Mouse (Mus musculus) cortical plate, adult 2 months (tissue): ENCODE data around the gene Astl. TPM values are rescaled to one million over a fixed set of nuclear protein-coding genes. Genes with fewer than 3 reads are reported as not detected.

Experiments
- H3K27ac ChIP-seq: fragments of 200-500 bp; 2 replicates; pipeline ENCODE4 v1.5.1; 2012; ENCODE audit warnings: low read length, control low read depth, inconsistent platforms; ENCODE audit not compliant: insufficient read depth
- H3K4me1 ChIP-seq: fragments of 200-500 bp; 2 replicates; pipeline ENCODE4 v1.6.1; 2011; ENCODE audit warnings: low read length; ENCODE audit not compliant: control insufficient read depth, insufficient read depth
- H3K4me3 ChIP-seq: fragments of 200-500 bp; 2 replicates; pipeline ENCODE4 v1.5.1; 2011; ENCODE audit warnings: mild to moderate bottlenecking, low read length, control low read depth; ENCODE audit not compliant: insufficient read depth
- CTCF ChIP-seq: fragments of 200-500 bp; IDR thresholded peaks from 2 replicates; pipeline ENCODE4 v1.5.1; 2011; ENCODE audit warnings: mild to moderate bottlenecking, control low read depth, low read length; ENCODE audit not compliant: insufficient read depth; ENCODE audit errors: extremely low read depth
- POLR2A ChIP-seq: fragments of 200-500 bp; IDR thresholded peaks from 2 replicates; pipeline ENCODE4 v1.6.1; 2011; ENCODE audit warnings: mild to moderate bottlenecking, low read length, control low read depth; ENCODE audit not compliant: insufficient read depth; ENCODE audit errors: extremely low read depth
- polyA plus RNA-seq: library from polyadenylated mRNA; depleted of rRNA; stranded (reverse); fragments of >200 nt; gene quantifications from 2 replicates; pipeline ENCODE4 v1.2.3, GENCODE M21; 2012

Gene Astl
- polyA plus RNA-seq, 1 experiment, result not detected

DNA sequence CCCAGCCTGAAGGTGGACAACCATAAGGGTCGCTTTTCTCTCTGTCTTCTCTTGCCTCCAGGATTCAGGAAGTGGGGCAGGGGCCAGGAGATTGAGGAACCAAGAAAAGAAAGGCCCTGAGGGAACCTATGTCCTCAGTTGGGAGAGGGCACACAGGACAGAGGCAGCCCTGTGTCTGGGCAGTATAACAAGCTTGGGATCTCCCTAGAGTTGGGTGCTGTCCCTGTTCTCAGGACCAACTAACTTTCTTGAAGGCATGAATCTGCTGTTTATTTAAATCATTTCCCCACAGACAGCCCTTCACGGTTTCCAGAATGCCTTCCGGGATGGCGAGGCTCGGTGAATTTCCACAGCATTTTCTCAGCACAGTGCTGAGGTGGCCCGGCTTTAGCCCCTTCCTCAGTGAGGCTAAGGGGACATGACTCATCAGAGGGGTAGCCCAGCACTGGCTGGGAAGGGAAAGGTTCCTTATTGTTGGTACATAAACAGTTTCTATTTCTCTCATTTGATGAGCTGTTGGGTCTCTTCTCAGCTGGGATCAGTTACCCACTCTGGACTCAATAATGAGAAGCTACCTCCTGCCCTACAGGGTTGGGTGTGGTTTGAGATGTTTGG is 15.7 kb upstream of the Astl start:
- Histone ChIP-seq H3K4me1 (no peaks in the 10 kb centered on the region), H3K4me3 (no peak overlapping the region), H3K27ac (no peak overlapping the region)
- no peak for TF ChIP-seq CTCF
- TF ChIP-seq POLR2A, result no peak

DNA sequence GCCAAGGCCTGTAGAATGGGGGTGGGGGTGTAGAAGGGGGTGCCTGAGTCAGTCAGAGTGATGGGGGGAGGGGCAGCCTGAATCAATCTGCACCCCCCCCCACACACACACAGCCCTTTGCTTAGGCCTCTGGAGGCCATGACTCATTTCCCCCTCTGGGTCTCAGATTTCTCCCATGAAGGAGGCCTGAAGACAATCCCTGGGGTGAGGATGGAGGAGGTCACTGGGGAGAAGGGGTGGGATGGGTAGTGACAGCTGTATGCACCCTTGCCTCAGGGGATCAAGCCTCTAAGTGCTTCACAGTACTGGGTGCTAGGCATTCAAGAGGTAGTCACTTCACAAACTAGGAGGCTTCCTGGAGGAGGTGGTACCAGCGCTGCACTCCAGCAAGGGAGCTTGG is 14.8 kb upstream of the Astl start:
- no peak overlapping the region for H3K4me3 ChIP-seq

DNA sequence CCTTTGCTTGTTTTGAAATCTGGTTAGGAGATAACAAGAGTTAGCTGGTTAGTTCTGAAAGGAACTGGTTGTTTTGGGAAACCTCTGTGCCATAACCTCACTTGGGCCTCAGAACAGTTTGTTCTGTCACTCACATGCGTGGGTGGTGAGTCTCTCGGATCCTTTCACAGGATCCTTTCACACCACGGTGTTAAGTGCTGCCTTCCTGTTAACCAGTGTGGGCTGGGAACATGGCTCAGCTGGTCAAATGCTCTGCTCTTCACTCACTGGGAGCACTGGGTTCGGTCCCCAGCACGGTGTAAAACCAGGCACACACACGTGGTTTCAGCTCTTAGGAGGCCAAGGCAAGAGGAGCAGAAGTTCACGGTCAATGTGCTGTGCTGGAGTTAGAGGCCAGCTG is 14.0 kb upstream of the Astl start:
- TF ChIP-seq CTCF, result no peak
- TF ChIP-seq POLR2A, result no peak
- H3K27ac ChIP-seq, result no peak overlapping the region
- H3K4me3 ChIP-seq, result no peak overlapping the region
- H3K4me1 ChIP-seq, result no peaks in the 10 kb centered on the region

More for the DNA sequence above, 14.8 kb upstream of the Astl start:
- H3K4me1 ChIP-seq, result no peaks in the 10 kb centered on the region
- TF ChIP-seq CTCF (no peak), POLR2A (no peak)
- H3K27ac ChIP-seq, result no peak overlapping the region

DNA sequence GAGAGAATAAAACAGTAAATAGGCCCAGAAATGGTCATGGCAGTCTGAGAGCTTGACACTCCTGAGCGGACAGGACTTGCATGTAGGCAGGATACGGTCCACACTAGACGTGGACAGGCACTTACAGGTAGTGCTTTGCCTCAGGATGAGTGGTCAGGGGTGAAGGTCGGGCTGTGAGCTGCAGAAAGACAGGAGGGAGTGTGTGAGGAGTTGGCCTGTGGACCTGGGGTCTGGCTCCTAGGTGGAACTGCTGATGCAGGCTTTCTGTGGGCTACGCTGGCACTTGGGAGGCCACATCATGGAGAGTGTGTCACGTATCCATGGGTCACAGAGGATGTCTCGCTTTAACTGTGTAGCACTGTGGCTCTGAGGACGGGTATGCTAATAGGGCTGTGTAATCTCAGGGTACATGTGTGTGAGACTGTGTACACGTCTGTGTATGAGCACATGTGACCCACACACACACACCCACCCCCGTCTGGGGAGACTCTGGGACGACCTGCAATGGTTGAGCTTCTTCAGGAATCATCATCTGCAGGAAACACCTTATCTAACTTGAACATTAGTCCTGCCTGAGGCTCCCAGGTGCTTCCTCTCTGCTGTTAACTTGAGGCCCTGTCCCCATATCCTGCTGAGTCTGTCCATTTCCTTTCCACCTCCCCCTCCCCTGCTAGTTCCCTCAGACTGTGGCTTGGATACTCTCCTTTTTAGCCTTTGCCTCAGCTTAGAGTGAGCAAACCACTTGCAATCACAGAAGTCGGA is 10.2 kb upstream of the Astl start:
- no peak for TF ChIP-seq POLR2A
- TF ChIP-seq CTCF, result no peak
- Histone ChIP-seq H3K27ac (no peak overlapping the region), H3K4me3 (no peak overlapping the region), H3K4me1 (no peaks in the 10 kb centered on the region)

DNA sequence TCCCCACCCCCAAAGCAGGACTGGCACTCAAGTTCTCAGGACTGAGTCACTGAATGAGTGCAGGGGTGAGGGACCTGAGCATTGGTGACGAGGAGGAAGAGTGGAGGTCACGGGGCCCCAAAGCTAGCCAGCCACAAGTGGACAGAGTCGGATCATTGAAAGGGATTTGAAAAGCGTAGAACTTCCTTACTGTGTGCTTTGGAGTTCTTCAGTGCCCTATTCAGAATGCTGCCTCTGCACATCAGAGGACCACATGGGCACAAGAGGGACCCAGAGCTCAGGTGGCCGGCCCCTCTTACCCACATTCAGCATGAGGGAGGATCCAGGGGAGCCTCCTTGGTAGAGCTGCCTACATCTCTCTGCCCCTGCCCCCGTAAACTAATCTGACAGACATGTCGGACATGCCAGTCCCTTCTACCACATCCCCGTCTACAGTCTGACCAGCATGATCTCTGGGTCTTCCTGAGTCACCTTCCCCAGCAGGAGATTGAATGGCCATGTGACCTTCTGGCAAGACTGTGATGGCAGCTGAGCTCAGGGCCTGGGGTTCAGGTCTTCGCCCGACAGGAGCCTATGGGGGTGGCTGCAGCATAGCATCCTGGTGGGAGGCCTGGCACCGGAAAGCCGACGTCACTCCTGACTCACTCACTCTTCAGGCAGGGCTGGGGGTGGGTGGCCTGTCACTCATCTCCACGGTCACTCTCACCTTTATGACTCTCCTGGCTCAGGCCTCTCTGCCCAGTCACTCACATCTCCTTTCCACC is 5.5 kb upstream of the Astl start:
- Histone ChIP-seq H3K27ac (no peak overlapping the region), H3K4me1 (no peaks in the 10 kb centered on the region), H3K4me3 (no peak overlapping the region)
- TF ChIP-seq POLR2A (no peak), CTCF (no peak)

DNA sequence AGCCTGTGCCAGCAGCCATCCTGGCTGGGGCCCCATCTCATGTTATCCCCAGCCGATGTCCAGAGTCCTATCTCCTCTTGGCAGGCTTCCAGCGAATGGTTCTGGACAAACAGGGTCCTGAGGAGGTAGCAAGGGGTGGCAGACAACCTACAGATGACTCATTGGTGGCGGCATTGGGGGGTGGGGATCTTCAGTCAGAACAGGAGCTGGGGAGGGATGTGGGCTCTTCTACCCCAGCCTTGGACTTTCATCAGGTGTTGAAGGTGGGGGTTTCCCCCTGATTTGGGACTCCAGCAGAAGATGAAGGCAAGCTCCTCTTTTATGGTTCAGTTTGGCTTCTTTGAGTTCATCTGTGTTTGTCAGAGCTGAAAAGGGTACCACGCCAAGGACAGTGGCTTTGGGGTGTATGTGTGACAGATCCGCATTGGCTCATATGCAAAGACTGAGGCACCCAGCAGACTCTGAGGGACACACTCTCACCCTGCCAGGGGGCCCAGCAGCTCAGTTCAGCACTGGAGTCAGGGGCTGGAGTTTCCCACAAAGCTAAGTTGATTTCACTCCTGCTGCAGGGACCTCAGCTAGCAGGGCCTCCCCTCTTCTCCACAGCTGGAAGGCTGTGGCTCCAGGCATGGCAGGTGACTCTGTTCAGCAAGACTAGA is 4.4 kb upstream of the Astl start:
- H3K27ac ChIP-seq, result no peak overlapping the region
- TF ChIP-seq POLR2A (no peak), CTCF (no peak)

DNA sequence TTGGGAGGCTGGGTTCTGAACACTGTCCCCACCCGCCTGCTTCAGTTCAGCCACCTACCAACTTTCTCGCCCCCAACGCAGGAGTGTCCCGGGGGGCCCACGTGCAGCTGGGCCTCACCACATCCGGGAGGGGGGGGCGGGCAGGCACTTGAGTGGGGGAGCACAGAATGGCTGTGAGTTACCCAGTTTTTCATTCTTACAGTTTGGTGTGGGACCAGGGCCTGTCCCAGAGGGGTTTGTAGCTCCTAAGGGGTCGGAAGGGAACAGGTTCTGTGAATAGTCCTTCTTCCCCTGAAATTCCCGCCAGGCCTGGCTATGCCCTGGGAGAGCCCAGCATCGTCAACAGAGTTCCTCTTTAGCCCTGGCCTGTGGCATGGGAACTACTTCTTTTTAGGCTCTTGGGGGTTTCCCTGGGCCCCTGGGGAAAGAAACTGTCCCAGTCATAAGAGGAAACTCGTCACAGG is 3.3 kb upstream of the Astl start:
- Histone ChIP-seq H3K27ac (no peak overlapping the region), H3K4me3 (no peak overlapping the region), H3K4me1 (no peaks in the 10 kb centered on the region)
- TF ChIP-seq CTCF (no peak), POLR2A (no peak)

More for the DNA sequence above, 4.4 kb upstream of the Astl start:
- H3K4me3 ChIP-seq, result no peak overlapping the region
- H3K4me1 ChIP-seq, result no peaks in the 10 kb centered on the region

DNA sequence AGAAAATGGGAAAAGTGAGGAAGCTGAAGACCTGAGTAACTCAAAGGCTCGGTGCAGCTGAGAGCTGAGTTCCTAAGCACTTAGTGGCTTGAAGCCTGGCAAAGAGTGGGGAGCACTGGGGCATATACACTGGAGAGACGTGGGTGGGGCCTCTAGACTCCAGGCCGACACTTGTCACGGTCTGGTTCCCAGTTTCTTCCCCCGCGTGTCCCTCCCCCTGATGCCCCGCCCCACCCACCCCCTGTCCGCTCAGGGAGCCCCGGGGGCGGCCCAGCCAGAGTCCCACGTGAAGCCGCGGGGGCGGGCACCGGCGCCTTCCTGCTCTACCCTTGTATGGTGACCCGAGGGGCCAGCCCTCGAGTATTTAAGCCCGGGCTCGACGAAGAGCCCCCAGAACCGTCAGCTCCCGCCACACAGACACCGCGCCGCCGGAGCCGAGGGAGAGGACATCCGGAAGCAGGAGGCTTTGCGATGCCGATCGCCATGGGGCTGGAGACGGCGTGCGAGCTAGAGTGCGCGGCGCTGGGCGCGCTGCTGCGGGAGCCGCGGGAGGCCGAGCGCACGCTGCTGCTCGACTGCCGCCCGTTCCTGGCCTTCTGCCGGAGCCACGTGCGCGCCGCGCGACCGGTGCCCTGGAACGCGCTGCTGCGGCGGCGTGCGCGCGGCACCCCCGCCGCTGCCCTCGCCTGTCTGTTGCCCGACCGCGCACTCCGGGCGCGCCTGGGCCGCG is 2.5 kb upstream of the Astl start, which contains the start of gene Dusp2:
Gene Dusp2 (plus strand): TSS at position 393 of the 730 bp plus-strand sequence.
- no peak within 1 kb of the TSS for H3K27ac ChIP-seq
- TF ChIP-seq POLR2A, result no peak
- no peak for TF ChIP-seq CTCF
- H3K4me1 ChIP-seq, result no peaks in the 10 kb centered on the region
- peak within 1 kb of the TSS; percentile 32 for H3K4me3 ChIP-seq

DNA sequence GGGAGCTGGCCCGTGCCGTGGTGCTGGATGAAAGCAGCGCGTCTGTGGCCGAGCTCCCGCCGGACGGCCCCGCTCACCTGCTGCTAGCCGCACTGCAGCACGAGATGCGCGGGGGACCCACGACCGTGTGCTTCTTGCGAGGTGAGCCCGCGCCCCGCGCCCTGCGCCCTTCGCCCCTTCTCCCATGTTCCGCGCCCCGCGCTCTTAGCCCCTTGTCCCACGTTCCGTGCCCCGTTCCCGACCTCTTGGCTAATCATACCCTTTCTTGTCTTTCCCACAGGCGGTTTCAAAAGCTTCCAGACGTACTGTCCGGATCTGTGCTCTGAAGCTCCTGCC is 2.0 kb upstream of the Astl start:
- peak overlapping the region; percentile 32 for H3K4me3 ChIP-seq
- TF ChIP-seq POLR2A (no peak), CTCF (no peak)
- no peak overlapping the region for H3K27ac ChIP-seq
- H3K4me1 ChIP-seq, result no peaks in the 10 kb centered on the region
